Mouse (Mus musculus) hindbrain, embryonic 12.5 days (tissue): ENCODE data around the gene Gm4922. TPM values are rescaled to one million over a fixed set of nuclear protein-coding genes. Genes with fewer than 3 reads are reported as not detected.

Experiments used
- ATAC-seq: fragments of 200-750 bp; cut with Nextera tagmentation; 2 replicates; pipeline ENCODE4 v1.8.0; 2017; ENCODE audit warnings: moderate TSS enrichment; ENCODE audit not compliant: low FRiP score
- H3K27ac ChIP-seq: fragments of 300-500 bp; sonication (generic); 2 replicates; pipeline ENCODE4 v1.5.1; 2016; ENCODE audit warnings: mild to moderate bottlenecking
- H3K27me3 ChIP-seq: fragments of 300-500 bp; sonication (generic); 2 replicates; pipeline ENCODE4 v1.6.1; 2016; ENCODE audit warnings: mild to moderate bottlenecking
- H3K36me3 ChIP-seq: fragments of 300-500 bp; sonication (generic); 2 replicates; pipeline ENCODE4 v1.6.1; 2016; ENCODE audit warnings: mild to moderate bottlenecking
- H3K4me1 ChIP-seq: fragments of 300-500 bp; sonication (generic); 2 replicates; pipeline ENCODE4 v1.6.1; 2016
- H3K4me2 ChIP-seq: fragments of 300-500 bp; sonication (generic); replicated peaks from 2 replicates; pipeline ENCODE4 v1.6.1; 2016; ENCODE audit warnings: mild to moderate bottlenecking
- H3K4me3 ChIP-seq: fragments of 300-500 bp; sonication (generic); 2 replicates; pipeline ENCODE4 v1.5.1; 2016; ENCODE audit warnings: mild to moderate bottlenecking
- H3K9ac ChIP-seq: fragments of 300-500 bp; sonication (generic); 2 replicates; pipeline ENCODE4 v1.6.1; 2016; ENCODE audit warnings: mild to moderate bottlenecking, moderate library complexity
- H3K9me3 ChIP-seq: fragments of 300-500 bp; sonication (generic); replicated peaks from 2 replicates; pipeline ENCODE4 v1.6.1; 2016; ENCODE audit warnings: mild to moderate bottlenecking
- WGBS: fragments of 180-500 bp; shearing (Covaris S2); methylation state at CpG from one replicate; pipeline ENCODE4 v1.1.7; 2016; 5-methylcytosine and 5-hydroxymethylcytosine counted together
- polyA plus RNA-seq: library from polyadenylated mRNA; unstranded; fragments of >200 nt; fragmentation: Nextera tagmentation; extraction: Ambion mirVana; gene quantifications from 2 replicates; pipeline ENCODE4 v1.2.1, GENCODE M21; 2016

The Gm4922 gene
- polyA plus RNA-seq, 1 experiment from 2014 or later: 0.25 TPM

DNA sequence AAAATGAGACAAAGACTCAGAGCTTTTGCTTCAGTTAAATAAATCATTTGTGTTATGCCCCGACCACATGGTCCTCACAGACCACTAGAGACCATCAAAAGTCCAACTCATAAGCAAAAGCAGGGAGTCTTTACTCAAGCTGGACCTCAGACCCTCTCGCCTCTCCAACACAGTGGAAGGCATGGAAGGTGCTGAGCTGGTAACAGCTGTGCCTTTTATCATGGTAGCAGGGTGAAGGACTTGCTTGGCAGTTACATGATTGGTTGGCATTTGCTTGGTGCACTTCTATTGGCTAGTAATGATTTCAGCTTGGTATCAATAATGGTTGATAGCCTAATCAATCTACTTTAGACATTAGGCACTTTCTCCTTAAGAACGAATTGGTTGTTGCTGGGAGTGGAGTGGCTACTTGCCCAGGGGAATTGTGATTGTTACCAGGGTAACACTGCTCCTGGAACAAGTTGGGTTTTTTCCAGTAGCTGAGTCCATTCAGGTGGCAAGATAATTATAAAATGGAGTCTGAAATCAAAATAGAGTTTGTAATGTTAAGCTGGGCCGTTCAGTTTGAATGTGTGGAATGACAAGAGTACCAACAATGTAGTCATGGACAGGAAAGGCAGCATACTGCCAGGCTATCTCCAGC is 13.9 kb downstream of the Gm4922 start:
- H3K27ac ChIP-seq: no peak overlapping the region
- WGBS: 66% methylated on average over 4 of the region's 4 CpGs
- no peaks in the 10 kb centered on the region for H3K36me3 ChIP-seq
- no peak overlapping the region for H3K4me2 ChIP-seq
- H3K9ac ChIP-seq: no peak overlapping the region
- no peak overlapping the region for H3K4me3 ChIP-seq
- no peak for ATAC-seq
- H3K4me1 ChIP-seq: peaks cover 3% of the 10 kb centered on the region; the same call in 1 of the 2 replicates
- H3K9me3 ChIP-seq: no peaks in the 10 kb centered on the region
- H3K27me3 ChIP-seq: no peaks in the 10 kb centered on the region

DNA sequence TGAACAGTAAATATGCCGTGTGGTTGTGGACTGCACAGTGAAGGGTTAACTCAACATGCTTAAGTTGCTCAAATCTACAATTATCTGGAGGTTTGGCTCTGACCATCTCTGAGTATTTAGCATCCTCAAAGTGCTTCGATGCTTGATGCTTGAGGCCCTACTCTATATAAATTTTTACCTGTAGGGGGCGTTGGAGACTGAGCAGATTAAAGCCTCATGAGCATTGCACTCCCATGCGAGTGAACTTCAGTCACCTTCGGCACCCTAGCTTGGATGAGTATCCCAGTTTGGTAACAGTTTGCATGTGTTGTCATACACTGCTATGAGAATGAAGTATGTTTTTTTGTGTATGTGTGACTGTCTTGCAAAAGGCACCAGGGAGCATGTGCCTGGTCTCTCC is 16.7 kb downstream of the Gm4922 start:
- no peak overlapping the region for H3K9ac ChIP-seq
- H3K4me2 ChIP-seq: no peak overlapping the region
- no peaks in the 10 kb centered on the region for H3K27me3 ChIP-seq
- H3K9me3 ChIP-seq: 0 out of 2 replicates have a peak, but pooled peaks cover under 1% of the 10 kb centered on the region
- no peak overlapping the region for H3K27ac ChIP-seq
- no peaks in the 10 kb centered on the region for H3K4me1 ChIP-seq
- no peak overlapping the region for H3K4me3 ChIP-seq
- H3K36me3 ChIP-seq: no peaks in the 10 kb centered on the region
- WGBS: 55% methylated on average over 5 of the region's 5 CpGs
- no peak for ATAC-seq

DNA sequence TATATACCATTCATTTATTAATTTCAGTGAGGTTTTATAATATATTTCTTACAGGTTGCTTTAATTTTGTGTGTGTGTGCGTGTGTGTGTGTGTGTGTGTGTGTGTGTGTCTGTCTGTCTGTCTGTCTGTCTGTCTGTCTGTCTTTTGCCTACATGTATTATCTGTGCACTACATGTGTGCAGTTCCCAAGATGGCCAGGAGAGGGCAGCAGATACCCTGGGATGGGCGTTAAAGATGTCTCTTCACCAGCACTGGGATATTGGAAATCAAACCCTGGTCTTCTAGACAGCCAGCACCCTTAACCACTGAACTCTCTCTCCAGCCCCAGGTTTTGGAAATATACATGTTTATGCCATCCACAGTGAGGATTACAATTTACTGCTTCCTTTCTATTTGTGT is 26.4 kb downstream of the Gm4922 start:
- Histone ChIP-seq H3K4me2 (no peak overlapping the region), H3K4me1 (no peaks in the 10 kb centered on the region), H3K36me3 (no peaks in the 10 kb centered on the region), H3K27ac (no peak overlapping the region), H3K9me3 (0 out of 2 replicates have a peak, but pooled peaks cover 3% of the 10 kb centered on the region), H3K9ac (no peak overlapping the region), H3K27me3 (no peaks in the 10 kb centered on the region), H3K4me3 (no peak overlapping the region)
- WGBS: 48% methylated on average over 2 of the region's 2 CpGs
- no peak for ATAC-seq

DNA sequence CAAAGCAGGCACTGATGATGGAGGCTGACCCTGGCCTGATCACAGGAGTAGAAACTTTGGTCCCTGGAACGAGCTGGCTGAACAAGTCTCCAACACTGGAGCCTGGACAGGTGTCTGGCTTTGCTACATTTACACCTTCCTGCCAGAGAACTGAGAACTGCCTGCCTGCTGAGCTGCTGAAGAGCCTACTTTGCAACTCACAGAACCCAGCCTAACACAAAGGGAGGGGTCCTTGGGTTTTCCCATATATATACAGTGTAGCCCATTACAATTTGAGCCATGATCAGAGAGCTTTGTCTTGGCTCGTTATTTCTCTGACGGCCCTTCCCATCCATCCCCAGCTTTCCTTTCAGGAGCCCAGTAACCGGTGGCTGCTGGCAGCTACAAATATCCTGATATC is 36.5 kb downstream of the Gm4922 start:
- no peak overlapping the region for H3K27ac ChIP-seq
- H3K36me3 ChIP-seq: no peaks in the 10 kb centered on the region
- no peaks in the 10 kb centered on the region for H3K27me3 ChIP-seq
- H3K9ac ChIP-seq: no peak overlapping the region
- WGBS: 76% methylated on average over 4 of the region's 4 CpGs
- H3K9me3 ChIP-seq: no peaks in the 10 kb centered on the region
- no peak for ATAC-seq
- no peak overlapping the region for H3K4me2 ChIP-seq
- no peaks in the 10 kb centered on the region for H3K4me1 ChIP-seq
- no peak overlapping the region for H3K4me3 ChIP-seq

DNA sequence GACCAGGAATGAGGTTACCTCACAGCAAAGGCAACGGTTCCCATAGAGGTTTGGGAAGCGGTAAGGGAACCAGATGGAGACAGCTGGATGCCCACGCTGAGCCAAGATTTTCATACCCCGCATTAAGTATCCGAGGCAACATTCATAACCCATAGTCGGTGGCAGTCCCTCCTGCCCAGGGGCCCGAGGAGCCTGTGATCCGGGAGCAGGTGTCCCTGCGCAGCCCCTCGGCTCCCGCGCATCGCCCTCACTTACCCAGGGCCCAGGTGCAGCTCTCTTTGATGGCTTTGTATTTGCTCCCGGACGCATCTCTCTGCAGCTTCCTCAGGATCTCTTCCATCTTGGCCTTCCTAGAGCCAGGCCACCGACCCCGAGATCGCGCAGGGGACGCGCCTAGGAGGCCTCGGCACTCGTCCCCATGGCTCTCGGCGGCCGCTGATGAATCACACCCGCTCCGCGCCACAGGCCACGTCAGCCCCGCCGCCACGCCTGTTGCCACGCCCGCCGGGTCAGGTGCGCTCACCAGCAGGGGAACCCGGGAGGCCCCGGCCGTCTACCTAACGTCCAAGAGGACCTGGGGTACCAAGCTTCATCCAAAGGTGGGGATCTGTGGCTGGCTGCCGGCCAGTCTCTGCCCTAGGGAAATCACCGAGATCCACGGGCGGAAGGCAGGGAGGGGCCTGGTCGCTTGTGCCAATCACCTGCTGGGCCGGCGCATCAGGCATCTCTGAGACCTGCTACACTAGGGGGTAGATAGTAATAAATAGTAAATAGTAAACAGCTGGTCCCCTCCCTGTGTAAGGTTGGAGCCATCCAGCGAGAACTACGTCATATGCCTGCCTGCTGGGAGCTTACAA is 43.1 kb downstream of the Gm4922 start, which contains the start of gene Arfgef3:
Gene Arfgef3, minus strand, starts transcription at position 664 of the 857 bp plus-strand sequence.
- ATAC-seq: peak; percentile 90
- H3K4me2 ChIP-seq: peak within 1 kb of the TSS; percentile 87
- H3K9me3 ChIP-seq: no peaks in the 10 kb centered on the region
- H3K36me3 ChIP-seq: no peaks in the 10 kb centered on the region
- peak within 1 kb of the TSS; percentile 61 for H3K4me3 ChIP-seq
- no peaks in the 10 kb centered on the region; the same call in 1 of the 2 replicates for H3K27me3 ChIP-seq
- WGBS: 1% methylated on average over 50 of the region's 50 CpGs
- peak within 1 kb of the TSS; percentile 80 for H3K27ac ChIP-seq
- H3K9ac ChIP-seq: peak within 1 kb of the TSS; percentile 71
- peaks cover 7% of the 10 kb centered on the region for H3K4me1 ChIP-seq

DNA sequence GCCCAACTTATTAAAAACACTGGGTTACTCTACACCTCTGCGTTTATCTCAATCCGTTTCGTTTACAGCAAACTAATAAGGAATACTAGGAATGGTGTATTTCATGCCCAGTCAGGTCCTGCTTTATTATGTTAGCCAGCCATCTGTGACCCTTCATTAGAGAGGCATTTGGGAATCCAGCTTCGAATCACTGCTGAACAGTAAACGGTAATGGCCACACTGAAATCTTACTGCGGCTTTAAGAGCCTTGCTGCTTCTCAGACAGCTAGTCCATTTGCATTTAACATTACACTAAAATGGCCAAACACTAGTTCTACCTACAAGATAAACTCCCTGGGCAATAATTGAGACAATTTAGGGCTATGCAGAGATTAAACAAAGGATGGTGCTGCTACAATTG is 44.5 kb downstream of the Gm4922 start:
- Histone ChIP-seq H3K27me3 (no peaks in the 10 kb centered on the region; the same call in 1 of the 2 replicates), H3K4me1 (peaks cover 7% of the 10 kb centered on the region), H3K4me3 (peak overlapping the region; percentile 61), H3K4me2 (peak overlapping the region; percentile 87), H3K27ac (peak overlapping the region; percentile 45; the same call in 1 of the 2 replicates), H3K9ac (no peak overlapping the region), H3K9me3 (no peaks in the 10 kb centered on the region), H3K36me3 (no peaks in the 10 kb centered on the region)
- 64% methylated on average over 6 of the region's 6 CpGs for WGBS
- no peak for ATAC-seq

DNA sequence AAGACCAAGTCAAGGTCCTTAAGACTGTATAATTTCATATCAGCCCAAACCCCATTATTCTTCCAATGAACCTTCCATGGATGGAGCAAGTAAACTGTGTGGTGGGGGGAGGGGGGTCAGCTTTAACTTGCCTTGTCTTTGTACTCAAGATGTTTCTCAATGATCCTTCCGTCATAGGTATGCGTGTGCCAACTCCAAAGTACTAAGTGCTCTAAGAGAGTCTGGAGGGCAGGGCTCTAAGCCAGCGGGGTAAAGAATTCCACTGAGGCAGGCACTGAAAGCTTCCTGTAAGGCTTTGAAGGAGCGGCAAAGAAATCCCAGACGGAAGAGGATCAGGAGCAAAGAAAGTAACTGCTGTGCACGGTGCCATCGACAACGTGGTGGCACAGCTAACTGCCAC is 45.6 kb downstream of the Gm4922 start:
- Histone ChIP-seq H3K4me2 (0 out of 2 replicates have a peak overlapping the region, but pooled peaks have one; percentile 4), H3K36me3 (no peaks in the 10 kb centered on the region), H3K27ac (no peak overlapping the region), H3K4me3 (no peak overlapping the region), H3K9ac (no peak overlapping the region), H3K9me3 (no peaks in the 10 kb centered on the region), H3K4me1 (peaks cover 7% of the 10 kb centered on the region), H3K27me3 (no peaks in the 10 kb centered on the region; the same call in 1 of the 2 replicates)
- no peak for ATAC-seq
- WGBS: 85% methylated on average over 8 of the region's 8 CpGs

Other genes starting within 250 kb of the Gm4922 start
- gene Hebp2, start 240.7 kb downstream of the Gm4922 start, polyA plus RNA-seq: 15.4 and 15.5 TPM in 2 replicates
- 2.7 and 2.8 TPM in 2 replicates for gene Arfgef3, start 42.8 kb downstream of the Gm4922 start, polyA plus RNA-seq
- gene Perp, start 58.2 kb upstream of the Gm4922 start, polyA plus RNA-seq: 11.8 and 11.9 TPM in 2 replicates
- 2.0 and 2.9 TPM in 2 replicates for gene Tnfaip3, start 228.9 kb upstream of the Gm4922 start, polyA plus RNA-seq